Mouse (Mus musculus) olfactory bulb, adult 2 months (tissue): Measurements from ENCODE around the gene Tsc2.

Source experiments
- CTCF ChIP-seq: fragments of 200-500 bp; IDR thresholded peaks from 2 replicates; pipeline ENCODE4 v1.5.1; 2012; ENCODE audit warnings: low read depth, mild to moderate bottlenecking, low read length, moderate library complexity; ENCODE audit not compliant: insufficient read depth
- POLR2A ChIP-seq: fragments of 200-500 bp; IDR thresholded peaks from 2 replicates; pipeline ENCODE4 v1.6.1; 2012; ENCODE audit warnings: mild to moderate bottlenecking, low read depth, low read length, moderate library complexity; ENCODE audit not compliant: insufficient read depth

- TF ChIP-seq CTCF (no peak), POLR2A (no peak)
Observed at GRCm38 (mm10) chr17:24548921-24549617, 83.4 kb downstream of the Tsc2 start.
